Mouse (Mus musculus): ENCODE data around the gene Grik5. TPM values are rescaled to one million over a fixed set of nuclear protein-coding genes. Genes with fewer than 3 reads are reported as not detected.
A peak's percentile ranks its signal among the peaks of the same experiment; 100 is the strongest.

Gene Grik5
- 16.5 and 17.1 TPM in 2 replicates for polyA plus RNA-seq (2016; fragmentation: Nextera tagmentation; extraction: Ambion mirVana)

DNA sequence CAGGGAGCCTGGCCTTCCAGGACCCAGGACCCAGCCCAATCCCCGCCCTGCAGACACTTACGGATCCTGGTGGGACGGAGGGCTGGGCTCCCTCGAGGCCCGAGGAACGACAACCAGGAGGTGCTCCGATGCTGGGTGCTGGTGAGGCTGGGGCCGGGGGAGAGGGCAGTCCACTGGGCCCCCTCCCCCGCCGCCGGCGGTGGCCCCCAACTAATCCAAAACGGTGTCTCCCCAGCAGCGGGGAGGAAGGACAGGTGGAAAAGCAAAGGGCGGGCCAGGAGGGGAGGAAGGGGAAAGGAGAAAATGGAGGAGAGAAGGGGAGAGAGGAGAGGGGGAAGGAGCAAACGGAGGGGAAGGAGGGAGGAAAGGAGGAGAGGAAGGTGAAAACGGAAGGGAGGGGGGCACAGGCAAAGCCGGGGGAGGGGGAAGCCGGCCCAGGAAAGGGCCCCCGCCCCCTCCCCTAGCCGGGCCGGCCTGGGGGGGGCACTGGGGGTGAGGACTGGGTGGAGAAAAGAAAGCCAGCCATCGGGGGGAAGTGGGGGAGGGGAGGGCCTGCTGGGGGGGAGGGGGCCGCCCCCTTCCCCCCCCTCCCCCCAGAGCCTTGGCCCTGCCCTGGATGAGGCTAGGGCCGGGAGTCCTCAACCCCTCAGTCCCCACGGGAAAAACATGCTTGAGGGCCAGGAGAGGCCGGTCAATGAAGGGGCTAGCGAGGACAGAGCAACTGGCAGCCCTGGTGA lies at the start of gene Grik5, which contains the start of gene Zfp574:
Grik5 (minus strand) TSS at position 368 of the 737 bp plus-strand sequence.
Zfp574 (plus strand) TSS at position 589 of the 737 bp plus-strand sequence.
- Histone ChIP-seq H3K9ac (peak within 1 kb of the TSS; percentile 93), H3K4me2 (replicated peaks) (peak within 1 kb of the TSS; percentile 94), H3K4me1 (peaks cover 65% of the 10 kb centered on the region), H3K27me3 (no peaks in the 10 kb centered on the region), H3K36me3 (peaks cover 14% of the 10 kb centered on the region), H3K4me3 (peak within 1 kb of the TSS; percentile 79), H3K9me3 (replicated peaks) (no peaks in the 10 kb centered on the region), H3K27ac (peak within 1 kb of the TSS; percentile 95)
- no peak for ATAC-seq (ENCODE audit: low FRiP score)
- 1% methylated on average over 20 of the region's 28 CpGs for WGBS

DNA sequence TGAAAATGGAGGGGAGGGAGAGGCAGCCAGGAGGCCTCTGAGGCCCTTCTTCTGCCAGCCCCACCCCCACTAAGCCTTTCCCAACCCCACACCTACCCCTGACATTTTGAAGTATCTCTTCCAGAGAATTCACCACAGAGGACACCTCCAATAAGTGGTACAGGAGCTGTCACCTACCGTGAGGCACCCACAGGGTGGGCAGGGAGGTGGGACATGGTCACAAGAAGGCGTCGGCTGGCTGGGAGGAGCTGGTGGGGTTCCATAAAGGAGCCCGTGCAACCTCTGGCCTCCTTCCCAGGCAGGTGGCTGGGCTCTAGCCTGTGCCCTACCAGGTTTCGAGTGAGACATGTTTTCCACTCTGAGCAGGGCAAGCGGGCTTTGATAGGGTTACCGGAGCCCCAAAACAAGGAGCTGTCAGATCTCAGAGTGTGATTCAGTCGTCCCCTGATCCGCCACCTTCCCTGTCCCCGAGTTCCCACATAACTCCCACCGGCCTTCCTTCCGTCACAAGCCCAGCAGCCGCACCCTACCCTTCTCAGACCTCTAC lies 49.2 kb upstream of the Grik5 start:
- no peak overlapping the region for H3K27ac ChIP-seq
- no peak for ATAC-seq (ENCODE audit: low FRiP score)
- H3K9ac ChIP-seq: no peak overlapping the region
- no peaks in the 10 kb centered on the region for H3K27me3 ChIP-seq
- H3K4me1 ChIP-seq: peaks cover 3% of the 10 kb centered on the region; the same call in 1 of the 2 replicates
- WGBS: 77% methylated on average over 13 of the region's 13 CpGs
- no peaks in the 10 kb centered on the region for H3K9me3 ChIP-seq (replicated peaks)
- H3K36me3 ChIP-seq: no peaks in the 10 kb centered on the region
- no peak overlapping the region for H3K4me2 ChIP-seq (replicated peaks)
- H3K4me3 ChIP-seq: no peak overlapping the region

DNA sequence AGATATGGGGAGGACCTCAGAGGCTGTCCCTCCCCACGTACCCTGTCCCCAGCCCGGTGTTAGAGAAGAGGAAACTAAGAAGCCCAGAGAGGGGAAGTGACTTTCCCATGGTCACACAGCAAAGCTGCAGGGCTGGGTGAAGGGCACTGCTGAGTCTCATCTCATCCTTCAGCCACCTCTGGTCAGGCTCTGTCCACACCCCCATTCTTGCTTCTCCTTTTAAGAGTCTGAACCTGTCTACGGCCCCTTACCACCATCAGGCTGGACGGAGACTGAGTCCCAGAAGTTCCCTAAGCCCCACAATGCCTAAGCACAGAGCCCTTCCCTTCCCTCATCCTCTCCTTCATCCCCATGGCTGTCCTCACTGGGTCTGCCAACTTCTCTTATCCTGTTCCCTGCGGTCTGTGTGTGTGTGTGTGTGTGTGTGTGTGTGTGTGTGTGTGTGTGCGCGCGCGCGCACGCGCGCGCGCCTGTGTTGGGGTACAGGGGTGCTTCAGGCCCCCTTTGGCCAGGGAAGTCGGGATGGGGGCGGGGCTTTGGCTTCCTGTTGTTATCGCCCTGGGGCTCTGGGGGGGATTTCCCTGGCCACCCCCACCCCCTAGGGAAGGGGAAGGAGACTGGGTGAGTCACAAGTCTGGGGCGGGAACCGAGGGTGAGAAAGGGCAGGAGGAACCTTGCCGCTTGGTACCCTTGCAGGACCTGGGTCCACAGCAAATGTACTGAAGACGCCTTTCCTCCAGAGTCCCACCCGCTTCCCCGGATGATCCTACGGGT lies 48.1 kb upstream of the Grik5 start:
- no peak for ATAC-seq (ENCODE audit: low FRiP score)
- H3K4me1 ChIP-seq: peaks cover 3% of the 10 kb centered on the region; the same call in 1 of the 2 replicates
- peaks cover 3% of the 10 kb centered on the region; the same call in 1 of the 2 replicates for H3K27me3 ChIP-seq
- WGBS: 79% methylated on average over 21 of the region's 25 CpGs
- H3K36me3 ChIP-seq: peaks cover 3% of the 10 kb centered on the region
- H3K27ac ChIP-seq: no peak overlapping the region
- H3K9me3 ChIP-seq (replicated peaks): no peaks in the 10 kb centered on the region
- no peak overlapping the region for H3K9ac ChIP-seq
- no peak overlapping the region for H3K4me2 ChIP-seq (replicated peaks)
- no peak overlapping the region for H3K4me3 ChIP-seq

DNA sequence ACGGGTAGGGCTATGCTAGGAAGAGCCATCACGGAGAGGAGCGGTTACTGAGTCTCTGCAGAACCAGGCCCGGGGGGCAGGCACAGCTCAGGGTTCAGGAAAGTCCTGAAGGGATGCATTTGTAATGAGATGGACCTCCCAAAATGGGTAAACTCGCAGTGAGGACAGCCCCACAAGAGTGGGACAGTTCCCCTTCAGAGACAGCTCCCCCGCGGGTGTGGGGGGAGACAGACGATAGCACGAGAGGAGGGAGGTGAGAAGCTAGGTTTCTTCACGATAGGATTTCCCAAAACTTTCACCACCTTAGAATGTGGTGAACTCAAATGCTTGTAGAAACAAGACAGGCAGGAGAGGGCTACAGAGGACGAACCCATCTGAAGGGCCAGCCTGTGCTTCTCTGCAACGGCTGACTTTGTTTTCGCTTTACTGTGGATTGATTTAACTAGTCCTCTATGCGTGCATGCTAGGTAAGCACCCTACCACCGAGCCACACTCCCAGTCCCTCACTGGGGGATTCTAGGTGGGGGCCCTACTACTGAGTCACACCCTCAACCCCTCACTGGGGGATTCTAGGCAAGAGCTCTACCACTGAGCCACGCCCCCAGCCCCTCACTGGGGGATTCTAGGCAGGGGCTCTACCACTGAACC lies 40.9 kb upstream of the Grik5 start:
- Histone ChIP-seq H3K4me1 (no peaks in the 10 kb centered on the region), H3K9ac (no peak overlapping the region), H3K36me3 (peaks cover 18% of the 10 kb centered on the region), H3K27me3 (peaks cover 3% of the 10 kb centered on the region; the same call in 1 of the 2 replicates), H3K27ac (no peak overlapping the region), H3K4me3 (no peak overlapping the region), H3K4me2 (replicated peaks) (no peak overlapping the region), H3K9me3 (replicated peaks) (no peaks in the 10 kb centered on the region)
- no peak for ATAC-seq (ENCODE audit: low FRiP score)
- WGBS: 84% methylated on average over 16 of the region's 16 CpGs

DNA sequence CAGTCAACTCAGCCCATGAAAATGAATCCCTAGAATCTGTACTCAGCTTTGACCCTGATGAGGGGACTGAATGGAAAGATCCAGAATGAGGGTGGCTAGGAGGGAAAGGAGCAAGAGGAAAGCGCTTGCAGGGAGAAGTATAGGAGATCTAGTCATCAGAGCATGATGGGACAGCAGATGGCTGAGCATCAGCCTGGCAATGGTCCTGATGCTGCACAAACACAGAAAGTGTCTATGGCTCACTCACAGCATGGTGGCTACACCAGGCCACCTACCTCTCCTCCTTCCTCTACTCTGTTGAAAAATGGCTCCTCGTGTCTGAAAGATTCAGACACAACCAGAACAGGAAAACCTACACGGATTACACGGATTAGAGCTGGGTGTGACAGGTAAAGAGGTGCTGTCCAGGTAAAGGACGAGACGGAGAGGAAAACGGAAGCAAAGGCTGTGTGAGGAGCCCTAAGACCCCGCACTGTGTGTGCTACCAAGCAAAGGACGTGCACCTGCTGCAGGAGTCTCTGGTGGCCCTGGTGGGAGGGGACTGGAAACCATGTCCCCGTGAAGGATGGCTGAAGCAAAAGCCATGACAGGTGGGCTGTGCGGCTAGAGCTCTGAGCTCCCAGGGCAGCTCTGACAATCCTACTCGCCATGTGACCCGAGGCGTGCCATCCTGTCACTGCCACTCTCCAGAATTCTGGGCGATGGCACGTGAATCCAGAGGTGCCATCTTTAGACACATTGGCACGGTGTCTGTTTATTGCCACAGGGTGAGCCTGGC lies 40.2 kb upstream of the Grik5 start:
- H3K4me3 ChIP-seq: no peak overlapping the region
- no peak overlapping the region for H3K9ac ChIP-seq
- no peak overlapping the region for H3K27ac ChIP-seq
- 0 out of 2 replicates have a peak, but pooled peaks cover 1% of the 10 kb centered on the region for H3K4me1 ChIP-seq
- peaks cover 3% of the 10 kb centered on the region; the same call in 1 of the 2 replicates for H3K27me3 ChIP-seq
- no peak for ATAC-seq (ENCODE audit: low FRiP score)
- 89% methylated on average over 17 of the region's 17 CpGs for WGBS
- H3K9me3 ChIP-seq (replicated peaks): no peaks in the 10 kb centered on the region
- H3K36me3 ChIP-seq: peaks cover 18% of the 10 kb centered on the region
- H3K4me2 ChIP-seq (replicated peaks): no peak overlapping the region

DNA sequence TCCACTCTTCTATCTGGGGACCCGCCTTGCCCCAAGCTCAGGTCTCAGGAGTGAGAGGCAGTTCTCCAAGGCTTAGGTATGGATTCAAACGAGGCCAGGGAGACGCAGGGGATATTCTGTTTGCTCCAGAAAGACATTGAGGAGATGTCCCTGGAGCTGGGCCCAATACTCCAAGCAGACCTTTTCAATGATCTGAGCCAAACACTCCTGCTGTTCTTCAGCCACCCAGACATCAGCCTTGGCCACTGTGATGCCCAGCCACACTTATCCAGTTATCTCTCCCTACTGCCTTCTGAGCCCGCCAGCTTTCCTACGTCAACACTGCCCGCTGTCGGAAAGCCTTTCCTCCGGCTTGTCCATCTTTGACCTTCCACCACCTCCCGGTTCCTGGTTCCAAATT lies 38.2 kb upstream of the Grik5 start:
- no peak overlapping the region for H3K4me3 ChIP-seq
- no peaks in the 10 kb centered on the region for H3K27me3 ChIP-seq
- H3K27ac ChIP-seq: no peak overlapping the region
- H3K36me3 ChIP-seq: peaks cover 15% of the 10 kb centered on the region
- ATAC-seq (ENCODE audit: low FRiP score): no peak
- peaks cover 10% of the 10 kb centered on the region for H3K4me1 ChIP-seq
- WGBS: 84% methylated on average over 9 of the region's 9 CpGs
- H3K9me3 ChIP-seq (replicated peaks): no peaks in the 10 kb centered on the region
- no peak overlapping the region for H3K4me2 ChIP-seq (replicated peaks)
- no peak overlapping the region for H3K9ac ChIP-seq

DNA sequence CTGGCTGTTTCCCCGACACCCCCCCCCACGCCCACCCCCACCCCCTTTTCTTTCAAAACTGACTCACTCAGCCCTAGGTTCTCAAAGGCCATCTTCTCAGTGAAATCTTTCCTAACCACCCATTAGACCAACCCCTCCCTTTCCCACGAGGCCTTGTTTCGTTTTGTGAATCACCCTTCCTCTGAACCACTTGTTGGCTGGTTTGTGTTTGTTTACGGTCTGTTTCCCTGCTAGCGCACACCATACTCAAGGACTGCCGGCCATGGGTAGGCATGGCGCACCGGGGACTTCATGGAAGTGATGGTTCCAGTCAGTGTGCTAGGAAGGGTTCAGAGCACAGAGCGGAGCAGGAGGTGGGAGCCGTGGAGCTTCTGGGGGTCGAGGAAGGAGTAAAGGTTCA lies 37.2 kb upstream of the Grik5 start:
- no peak overlapping the region for H3K9ac ChIP-seq
- peaks cover 6% of the 10 kb centered on the region; the same call in 1 of the 2 replicates for H3K36me3 ChIP-seq
- 80% methylated on average over 12 of the region's 12 CpGs for WGBS
- H3K27me3 ChIP-seq: no peaks in the 10 kb centered on the region
- no peaks in the 10 kb centered on the region for H3K9me3 ChIP-seq (replicated peaks)
- ATAC-seq (ENCODE audit: low FRiP score): no peak
- no peak overlapping the region for H3K4me3 ChIP-seq
- no peak overlapping the region for H3K4me2 ChIP-seq (replicated peaks)
- peaks cover 10% of the 10 kb centered on the region for H3K4me1 ChIP-seq
- H3K27ac ChIP-seq: no peak overlapping the region

DNA sequence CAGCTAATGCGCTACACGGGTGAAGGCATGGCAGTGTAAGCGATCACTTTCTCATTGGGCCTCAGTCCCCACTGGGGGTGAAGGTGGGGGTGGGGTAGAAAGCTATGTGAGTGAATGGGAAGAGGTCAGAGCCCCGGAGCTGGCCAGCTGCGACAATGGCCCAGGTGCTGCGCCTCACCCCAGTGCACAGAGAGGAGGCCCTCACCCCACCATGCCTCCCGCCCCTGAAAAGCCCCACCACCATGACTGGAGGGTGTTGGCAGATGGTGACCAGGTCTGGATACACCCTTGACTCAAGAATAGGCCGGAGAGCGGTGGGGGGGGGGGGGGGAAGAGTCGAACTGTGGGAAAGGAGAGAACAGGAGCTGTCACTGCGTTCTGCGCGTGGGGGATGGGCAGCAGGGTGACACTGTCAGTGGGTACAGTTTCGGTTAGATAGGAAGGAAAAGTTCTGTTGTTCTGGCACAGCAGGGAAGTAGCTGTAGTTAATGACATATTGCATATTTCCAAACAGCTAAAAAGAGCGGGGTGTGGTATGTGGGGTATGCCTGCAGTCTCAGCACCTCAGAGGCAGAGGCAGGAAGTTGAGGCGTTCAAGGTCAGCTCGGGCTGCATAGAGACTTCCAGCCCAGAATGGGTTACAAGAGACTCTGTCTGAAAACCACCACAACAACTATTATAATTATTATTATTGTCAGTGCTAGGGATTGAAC lies 34.8 kb upstream of the Grik5 start:
- WGBS: 40% methylated on average over 16 of the region's 17 CpGs

DNA sequence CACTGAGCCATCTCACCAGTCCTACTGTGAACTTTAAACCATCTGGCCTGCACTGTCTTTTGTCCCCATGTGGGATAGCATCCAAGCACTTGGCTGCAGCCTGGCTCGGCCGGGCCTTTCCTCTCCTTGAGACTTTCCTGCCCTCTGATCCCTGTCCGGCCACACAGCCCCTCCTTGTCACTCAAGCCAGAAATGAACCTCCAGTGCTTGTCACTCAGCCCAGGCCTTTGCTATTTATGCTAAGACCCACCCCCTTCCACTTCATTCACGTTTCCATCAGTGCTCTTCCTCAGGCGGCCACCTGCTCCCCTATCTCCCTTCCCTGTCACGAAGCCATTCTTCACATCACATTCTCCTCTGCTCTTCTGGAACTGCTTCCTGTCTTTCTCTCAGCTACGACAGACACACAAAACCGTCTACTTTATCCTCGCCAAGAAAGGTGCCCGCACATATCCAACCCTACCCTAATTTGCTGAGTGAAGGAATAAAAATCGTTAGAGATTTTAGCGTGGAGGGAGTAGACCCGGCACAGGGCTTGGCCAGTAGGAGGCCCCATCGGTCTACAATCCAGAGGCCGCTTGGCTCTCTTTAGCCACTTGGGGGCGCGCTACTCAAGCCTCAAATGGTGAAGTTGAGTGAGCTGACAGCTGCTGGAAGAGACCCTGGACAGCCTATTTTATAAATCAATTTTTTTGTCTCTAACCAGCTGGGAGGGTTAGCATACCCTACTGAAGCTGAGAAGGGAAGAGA lies 33.4 kb upstream of the Grik5 start:
- no peak overlapping the region for H3K4me3 ChIP-seq
- H3K27ac ChIP-seq: peak overlapping the region; percentile 80
- ATAC-seq (ENCODE audit: low FRiP score): peak; percentile 62
- WGBS: 14% methylated on average over 17 of the region's 17 CpGs
- H3K4me1 ChIP-seq: peaks cover 10% of the 10 kb centered on the region
- no peaks in the 10 kb centered on the region for H3K27me3 ChIP-seq
- no peaks in the 10 kb centered on the region for H3K36me3 ChIP-seq
- no peak overlapping the region for H3K9ac ChIP-seq
- no peaks in the 10 kb centered on the region for H3K9me3 ChIP-seq (replicated peaks)
- no peak overlapping the region for H3K4me2 ChIP-seq (replicated peaks)

More for the DNA sequence above, 34.8 kb upstream of the Grik5 start:
- no peak overlapping the region for H3K27ac ChIP-seq
- peaks cover 10% of the 10 kb centered on the region for H3K4me1 ChIP-seq
- no peaks in the 10 kb centered on the region for H3K9me3 ChIP-seq (replicated peaks)
- no peak overlapping the region for H3K4me3 ChIP-seq
- H3K9ac ChIP-seq: no peak overlapping the region
- H3K27me3 ChIP-seq: no peaks in the 10 kb centered on the region
- no peak for ATAC-seq (ENCODE audit: low FRiP score)
- no peaks in the 10 kb centered on the region for H3K36me3 ChIP-seq
- no peak overlapping the region for H3K4me2 ChIP-seq (replicated peaks)

DNA sequence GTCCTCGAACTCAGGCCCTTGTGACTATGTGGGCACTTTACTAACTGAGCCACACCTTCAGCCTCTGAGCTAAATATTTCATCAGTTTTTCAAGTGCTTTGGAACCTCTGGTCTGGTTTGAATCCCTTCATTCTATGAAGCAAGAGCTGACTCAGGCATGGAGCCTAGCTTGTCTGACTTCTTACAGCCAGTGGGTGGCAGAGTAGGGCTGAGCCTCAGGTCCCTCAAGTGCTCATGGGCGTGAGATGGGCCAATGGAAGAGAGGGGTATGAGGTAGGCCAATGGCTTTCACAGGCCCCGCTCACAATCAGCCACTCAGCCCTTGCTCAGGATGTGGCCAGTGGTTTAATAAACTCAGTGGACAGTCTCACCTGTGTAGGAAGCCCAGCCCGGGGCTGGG lies 27.4 kb upstream of the Grik5 start:
- Histone ChIP-seq H3K27ac (no peak overlapping the region), H3K27me3 (no peaks in the 10 kb centered on the region), H3K4me2 (replicated peaks) (no peak overlapping the region), H3K9ac (no peak overlapping the region), H3K4me3 (no peak overlapping the region), H3K9me3 (replicated peaks) (no peaks in the 10 kb centered on the region), H3K4me1 (no peaks in the 10 kb centered on the region), H3K36me3 (peaks cover 15% of the 10 kb centered on the region; the same call in 1 of the 2 replicates)
- 49% methylated on average over 4 of the region's 4 CpGs for WGBS
- no peak for ATAC-seq (ENCODE audit: low FRiP score)
